Comparison of ENCODE assay signal across 8 mouse cellular contexts in the genomic region with DNA sequence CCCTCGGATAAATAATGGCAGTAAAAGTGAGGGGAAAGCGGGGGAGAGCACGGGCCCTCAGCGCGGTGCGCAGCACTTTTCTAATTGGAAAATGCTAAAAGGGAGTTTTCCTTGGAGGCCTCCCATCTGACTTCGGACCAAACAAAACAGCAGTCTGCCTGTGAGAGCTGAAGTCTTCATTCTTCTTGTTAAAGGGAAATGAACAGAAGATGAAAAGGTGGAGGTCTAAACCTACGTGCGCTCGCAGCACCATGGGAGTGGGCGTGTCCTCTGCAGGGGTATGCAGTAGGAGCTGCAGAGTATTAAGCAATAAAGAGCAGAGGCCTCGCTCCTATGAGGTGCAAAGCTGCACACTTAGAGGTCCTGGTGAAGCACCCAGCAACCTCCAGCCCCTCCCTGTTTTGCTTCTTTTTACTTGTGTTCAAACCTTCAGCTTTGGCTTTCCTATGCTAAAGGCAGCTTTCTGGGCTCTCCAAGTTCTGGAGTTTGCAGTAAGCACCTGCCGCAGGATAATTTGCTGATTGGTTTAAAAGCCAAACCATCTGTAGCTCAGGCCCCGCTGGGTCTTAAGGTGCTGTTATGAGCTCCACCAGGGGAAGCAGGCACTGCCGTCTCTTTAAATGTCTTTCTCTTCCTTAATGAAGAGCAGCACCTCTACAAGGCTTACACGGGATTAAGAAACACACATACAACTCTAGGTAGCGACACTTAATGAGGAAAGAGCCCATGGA.
A peak's percentile ranks its signal among the peaks of the same experiment; 100 is the strongest.
DNase-seq lines count a peak whose midpoint lies in the region; ATAC-seq lines count a peak whose summit lies in the region.

No protein-coding gene starts in this region.

- H3K27me3 ChIP-seq in embryonic facial prominence, embryonic 13.5 days: no peaks in the 10 kb centered on the region; the same call in 1 of the 2 replicates
- H3K27me3 ChIP-seq in heart, embryonic 14.5 days (ENCODE audit: control insufficient read depth, insufficient read depth, low read length): no peaks in the 10 kb centered on the region; the same call in 1 of the 2 replicates
- H3K27me3 ChIP-seq in kidney, embryonic 16.5 days (ENCODE audit: insufficient read depth, low read length): 0 out of 2 replicates have a peak, but pooled peaks cover 2% of the 10 kb centered on the region

- H3K9ac ChIP-seq in embryonic facial prominence, embryonic 13.5 days: 0 out of 2 replicates have a peak overlapping the region, but pooled peaks have one; percentile 22
- H3K9ac ChIP-seq in heart, embryonic 14.5 days (ENCODE audit: low read length): no peak overlapping the region
- no peak overlapping the region for H3K9ac ChIP-seq in kidney, embryonic 16.5 days (replicated peaks; ENCODE audit: low read length)

- H3K4me2 ChIP-seq in embryonic facial prominence, embryonic 13.5 days: peak overlapping the region; percentile 50
- peak overlapping the region; percentile 2; the same call in 1 of the 2 replicates for H3K4me2 ChIP-seq in heart, embryonic 14.5 days (ENCODE audit: low read length)
- peak overlapping the region; percentile 51 for H3K4me2 ChIP-seq in kidney, embryonic 16.5 days (replicated peaks; ENCODE audit: low read depth, low read length)

- WGBS in embryonic facial prominence, embryonic 13.5 days: 23% methylated on average over 17 of the region's 17 CpGs
- 53% methylated on average over 17 of the region's 17 CpGs for WGBS in heart, embryonic 14.5 days
- 15% methylated on average over 17 of the region's 17 CpGs for WGBS in kidney, embryonic 16.5 days

- no peaks in the 10 kb centered on the region for H3K36me3 ChIP-seq in embryonic facial prominence, embryonic 13.5 days
- H3K36me3 ChIP-seq in heart, embryonic 14.5 days (ENCODE audit: control insufficient read depth, insufficient read depth, low read length): no peaks in the 10 kb centered on the region
- no peaks in the 10 kb centered on the region for H3K36me3 ChIP-seq in kidney, embryonic 16.5 days (ENCODE audit: insufficient read depth, low read length)

- ATAC-seq in embryonic facial prominence, embryonic 13.5 days (ENCODE audit: insufficient number of reproducible peaks, insufficient read depth, low FRiP score, low TSS enrichment, low read depth): peak; percentile 74; the same call in 1 of the 2 replicates
- ATAC-seq in heart, embryonic 14.5 days (ENCODE audit: insufficient number of reproducible peaks, insufficient read depth, low FRiP score, low read depth): no peak
- peak; percentile 83 for ATAC-seq in kidney, embryonic 16.5 days (ENCODE audit: low FRiP score, low TSS enrichment)

- intact Hi-C loops in left cerebral cortex, postnatal 25 days (cut with DNase I): no loop called here

- H3K27ac ChIP-seq in embryonic facial prominence, embryonic 13.5 days: peak overlapping the region; percentile 83
- H3K27ac ChIP-seq in heart, embryonic 14.5 days (replicated peaks in 1 of 2; ENCODE audit: control insufficient read depth in 1 of 2, insufficient read depth in 1 of 2, low read depth in 2 of 2, low read length in 2 of 2): no peak overlapping the region
- no peak overlapping the region for H3K27ac ChIP-seq in kidney, embryonic 16.5 days (ENCODE audit: low read length)

- DNase-seq in adrenal gland, adult 8-10 months: peak; percentile 8
- DNase-seq in mesoderm, embryonic 11.5 days (ENCODE audit: low read depth, low spot score): peak; percentile 18
- peak; percentile 17 to 39 for DNase-seq in thymus, postnatal 10 days (ENCODE audit: low spot score in 2 of 2)
- no peak for DNase-seq in left cerebral cortex, postnatal 25 days (ENCODE audit: low spot score in 2 of 2)
- no peak for DNase-seq in B cell, adult 2 months

- H3K4me3 ChIP-seq in embryonic facial prominence, embryonic 13.5 days: peak overlapping the region; percentile 20
- no peak overlapping the region for H3K4me3 ChIP-seq in heart, embryonic 14.5 days (ENCODE audit: control insufficient read depth in 1 of 2, insufficient read depth in 1 of 2, low read depth in 1 of 2, low read length in 2 of 2)
- H3K4me3 ChIP-seq in kidney, embryonic 16.5 days (ENCODE audit: low read length): peak overlapping the region; percentile 26

- no peaks in the 10 kb centered on the region for H3K9me3 ChIP-seq in embryonic facial prominence, embryonic 13.5 days
- H3K9me3 ChIP-seq in heart, embryonic 14.5 days (ENCODE audit: control insufficient read depth, low read length): peaks cover 3% of the 10 kb centered on the region; the same call in 1 of the 2 replicates
- H3K9me3 ChIP-seq in kidney, embryonic 16.5 days (ENCODE audit: low read length): no peaks in the 10 kb centered on the region

- H3K4me1 ChIP-seq in embryonic facial prominence, embryonic 13.5 days: peaks cover 35% of the 10 kb centered on the region
- no peaks in the 10 kb centered on the region; a peak in 1 of 4 replicates for H3K4me1 ChIP-seq in heart, embryonic 14.5 days (ENCODE audit: control insufficient read depth in 2 of 2, insufficient read depth in 2 of 2, low read length in 2 of 2)
- H3K4me1 ChIP-seq in kidney, embryonic 16.5 days (ENCODE audit: insufficient read depth, low read length): peaks cover 6% of the 10 kb centered on the region; the same call in 1 of the 2 replicates

Comparison
In these comparisons a context has a peak if more than half of its experiments do, and no peak if none do; other contexts are left out.
1. DNase-seq: peak in adrenal gland, adult 8-10 months (single experiment), mesoderm, embryonic 11.5 days (single experiment) and thymus, postnatal 10 days (2 of 2); none in left cerebral cortex, postnatal 25 days (0 of 2) and B cell, adult 2 months (0 of 2).
2. H3K4me3 ChIP-seq: peak in embryonic facial prominence, embryonic 13.5 days (single experiment) and kidney, embryonic 16.5 days (single experiment); none in heart, embryonic 14.5 days (0 of 2).
3. Peak in every context shown above with its lines, with median percentiles within 50 percentile points of each other: H3K4me2 ChIP-seq.